Mouse (Mus musculus) ES-E14 (cell line): ENCODE data around the gene Plcd3. TPM values are rescaled to one million over a fixed set of nuclear protein-coding genes. Genes with fewer than 3 reads are reported as not detected.

ENCODE experiments used
- DNase-seq: peaks from one replicate; pipeline ENCODE4 v3.0.0-alpha.2; 2013; ENCODE audit warnings: low read depth, low spot score
- H3K27ac ChIP-seq: 2 replicates; pipeline ENCODE4 v1.5.1; 2012; ENCODE audit warnings: low read depth, mild to moderate bottlenecking, low read length, moderate library complexity, mixed read lengths; ENCODE audit not compliant: poor library complexity, insufficient read depth, severe bottlenecking
- H3K36me3 ChIP-seq: 2 replicates; pipeline ENCODE4 v1.6.1; 2012; ENCODE audit warnings: mild to moderate bottlenecking, low read length, moderate library complexity, mixed read lengths; ENCODE audit not compliant: control insufficient read depth, poor library complexity, insufficient read depth, severe bottlenecking
- H3K4me1 ChIP-seq, 2 experiments: fragments of 150-350 bp in 1 of 2; sonication (generic) in 1 of 2; 2 replicates each; pipeline ENCODE4 v1.6.1; 2012; ENCODE audit warnings: low read length in 2 of 2, mild to moderate bottlenecking in 1 of 2, mixed read lengths in 1 of 2; ENCODE audit not compliant: control insufficient read depth in 2 of 2, insufficient read depth in 2 of 2, poor library complexity in 1 of 2
- H3K4me3 ChIP-seq, 2 experiments: fragments of 150-350 bp in 1 of 2; sonication (generic) in 1 of 2; 2 replicates each; pipeline ENCODE4 v1.5.1; 2012; ENCODE audit warnings: low read length in 2 of 2, low read depth in 1 of 2, mild to moderate bottlenecking in 1 of 2, mixed read lengths in 1 of 2; ENCODE audit not compliant: insufficient read depth in 1 of 2, poor library complexity in 1 of 2, severe bottlenecking in 1 of 2
- H3K9ac ChIP-seq: 2 replicates; pipeline ENCODE4 v1.6.1; 2012; ENCODE audit warnings: low read depth, mild to moderate bottlenecking, low read length, mixed read lengths; ENCODE audit not compliant: poor library complexity, insufficient read depth, severe bottlenecking
- H3K9me3 ChIP-seq: fragments of 150-350 bp; sonication (generic); 2 replicates; pipeline ENCODE4 v1.6.1; 2012; ENCODE audit warnings: low read depth, mild to moderate bottlenecking, low read length; ENCODE audit not compliant: control insufficient read depth, insufficient read depth
- CHD2 ChIP-seq: IDR thresholded peaks from 2 replicates; pipeline ENCODE4 v1.6.1; 2014; ENCODE audit warnings: mild to moderate bottlenecking, low read depth, low read length, inconsistent platforms
- HCFC1 ChIP-seq: IDR thresholded peaks from 2 replicates; pipeline ENCODE4 v1.6.1; 2012; ENCODE audit warnings: low read length, inconsistent platforms, borderline replicate concordance; ENCODE audit not compliant: insufficient read depth
- MAFK ChIP-seq: IDR thresholded peaks from 2 replicates; pipeline ENCODE4 v1.6.1; 2014; ENCODE audit warnings: mild to moderate bottlenecking, low read depth, low read length, inconsistent platforms; ENCODE audit not compliant: insufficient read depth
- ZC3H11A ChIP-seq: IDR thresholded peaks from 2 replicates; pipeline ENCODE4 v1.6.1; 2012; ENCODE audit warnings: low read depth, mild to moderate bottlenecking, inconsistent platforms, low read length, borderline replicate concordance
- ZNF384 ChIP-seq: IDR thresholded peaks from 2 replicates; pipeline ENCODE4 v1.6.1; 2012; ENCODE audit warnings: low read depth, low read length, inconsistent platforms
- in situ Hi-C, 2 experiments: fragments of 600-800 bp; cut with MboI; formaldehyde crosslinking; loops; one replicate each; pipeline ENCODE4 v1.15.1; 2025; ENCODE audit warnings: low sequenced_read_pairs in 2 of 2, inconsistent platforms in 1 of 2; ENCODE audit not compliant: unreplicated experiment in 2 of 2
- total RNA-seq: library from RNA; depleted of rRNA; stranded (reverse); fragments of 300-350 nt; gene quantifications from 2 replicates; pipeline ENCODE4 v1.2.3, GENCODE M21; 2012

The Plcd3 gene
- total RNA-seq, 1 experiment, result 8.0 TPM

GRCm38 (mm10) chr11:103052078-103052477, 49.4 kb downstream of the Plcd3 start:
- in situ Hi-C loops, result no loop called here
- Histone ChIP-seq H3K27ac (peak overlapping the region; percentile 6; the same call in 1 of the 2 replicates), H3K4me1 (no peaks in the 10 kb centered on the region; a peak in 1 of 4 replicates), H3K4me3 (no peak overlapping the region), H3K36me3 (peaks cover 46% of the 10 kb centered on the region), H3K9ac (no peak overlapping the region), H3K9me3 (no peaks in the 10 kb centered on the region)
- no peak for DNase-seq
- no peak for TF ChIP-seq ZNF384
- no peak for TF ChIP-seq CHD2
- no peak for TF ChIP-seq ZC3H11A
- TF ChIP-seq HCFC1, result no peak
- TF ChIP-seq MAFK, result no peak

DNA sequence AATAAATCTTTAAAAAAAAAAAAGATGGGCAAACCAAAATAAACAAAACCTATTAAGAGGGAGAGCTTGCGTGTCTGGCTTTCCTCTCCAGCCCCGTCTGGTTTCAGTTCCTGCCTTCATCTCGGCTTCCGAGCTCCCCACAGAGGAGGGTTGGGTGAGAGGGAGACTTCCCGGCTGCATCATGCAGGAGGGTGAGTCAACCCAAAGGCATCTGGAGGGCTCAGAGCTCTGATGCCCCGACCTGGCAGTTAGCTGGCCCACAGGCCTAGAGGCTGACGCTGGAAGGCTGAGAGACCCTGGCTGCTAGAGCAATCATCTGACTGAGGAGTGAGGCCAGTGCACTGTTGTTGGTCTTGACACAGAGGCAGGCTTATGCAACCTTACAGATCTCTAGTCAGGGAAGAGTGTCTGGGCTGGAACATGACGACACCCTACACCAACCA, 50.2 kb downstream of the Plcd3 start:
- no peak overlapping the region for H3K27ac ChIP-seq
- H3K4me3 ChIP-seq, result no peak overlapping the region
- peaks cover 44% of the 10 kb centered on the region for H3K36me3 ChIP-seq
- no peaks in the 10 kb centered on the region; a peak in 1 of 4 replicates for H3K4me1 ChIP-seq
- TF ChIP-seq CHD2, result no peak
- no peak for TF ChIP-seq ZC3H11A
- TF ChIP-seq MAFK, result no peak
- TF ChIP-seq ZNF384, result no peak
- DNase-seq, result no peak
- in situ Hi-C loops, result no loop called here
- no peak overlapping the region for H3K9ac ChIP-seq
- H3K9me3 ChIP-seq, result no peaks in the 10 kb centered on the region

GRCm38 (mm10) chr11:103050153-103050552, 51.3 kb downstream of the Plcd3 start:
- H3K9ac ChIP-seq, result no peak overlapping the region
- TF ChIP-seq ZC3H11A (no peak), CHD2 (no peak), MAFK (no peak), HCFC1 (no peak), ZNF384 (no peak)
- H3K27ac ChIP-seq, result no peak overlapping the region
- in situ Hi-C loops, result no loop called here
- peaks cover 40% of the 10 kb centered on the region for H3K36me3 ChIP-seq
- no peak overlapping the region for H3K4me3 ChIP-seq
- no peaks in the 10 kb centered on the region for H3K9me3 ChIP-seq
- no peak for DNase-seq
- peaks cover 0 to 2% of the 10 kb centered on the region in 2 experiments; a peak in 2 of 4 replicates for H3K4me1 ChIP-seq

DNA sequence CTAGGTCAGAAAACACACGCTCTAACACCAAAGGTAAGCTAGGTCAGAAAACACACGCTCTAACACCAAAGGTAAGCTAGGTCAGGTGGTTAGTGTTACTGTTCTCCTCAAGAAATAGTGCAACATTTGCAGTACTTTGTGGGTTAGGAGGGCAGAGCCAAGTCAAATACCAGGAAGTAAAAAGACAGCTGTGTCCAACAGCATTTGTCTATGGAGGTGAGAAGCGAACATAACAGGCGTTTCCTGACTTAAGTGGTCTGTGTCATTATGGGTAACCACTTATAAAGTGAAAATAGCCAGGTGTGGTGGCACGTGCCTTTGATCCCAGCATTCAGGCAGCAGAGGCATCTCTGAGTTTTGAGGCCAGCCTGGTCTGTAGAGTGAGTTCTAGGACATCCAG, 51.8 kb downstream of the Plcd3 start:
- in situ Hi-C loops, result no loop called here
- no peak overlapping the region for H3K4me3 ChIP-seq
- TF ChIP-seq ZNF384 (no peak), MAFK (no peak), CHD2 (no peak), ZC3H11A (no peak), HCFC1 (no peak)
- no peak for DNase-seq
- peaks cover 0 to 2% of the 10 kb centered on the region in 2 experiments; a peak in 2 of 4 replicates for H3K4me1 ChIP-seq
- no peaks in the 10 kb centered on the region for H3K9me3 ChIP-seq
- H3K36me3 ChIP-seq, result peaks cover 43% of the 10 kb centered on the region
- H3K27ac ChIP-seq, result no peak overlapping the region
- H3K9ac ChIP-seq, result no peak overlapping the region

GRCm38 (mm10) chr11:103046286-103046685, 55.2 kb downstream of the Plcd3 start:
- Histone ChIP-seq H3K4me3 (no peak overlapping the region), H3K9ac (peak overlapping the region; percentile 20; the same call in 1 of the 2 replicates), H3K36me3 (peaks cover 40% of the 10 kb centered on the region), H3K27ac (no peak overlapping the region), H3K4me1 (peaks cover 4 to 8% of the 10 kb centered on the region in 2 experiments), H3K9me3 (no peaks in the 10 kb centered on the region)
- TF ChIP-seq ZNF384, result no peak
- TF ChIP-seq CHD2, result no peak
- no peak for TF ChIP-seq HCFC1
- DNase-seq, result no peak
- in situ Hi-C loops, result no loop called here
